Mouse (Mus musculus) heart, embryonic 11.5 days (tissue): Measurements from ENCODE around the gene Txndc16. TPM values are rescaled to one million over a fixed set of nuclear protein-coding genes. Genes with fewer than 3 reads are reported as not detected.

ENCODE experiments used
- ATAC-seq: fragments of 200-750 bp; cut with Nextera tagmentation; replicated peaks from 2 replicates; pipeline ENCODE4 v1.8.0; 2017; ENCODE audit warnings: moderate library complexity; ENCODE audit not compliant: insufficient number of reproducible peaks, low FRiP score, low TSS enrichment
- H3K27ac ChIP-seq: fragments of 300-500 bp; sonication (generic); 2 replicates; pipeline ENCODE4 v1.5.1; 2014; ENCODE audit warnings: mild to moderate bottlenecking, low read depth, low read length
- H3K27me3 ChIP-seq: fragments of 300-500 bp; sonication (generic); 2 replicates; pipeline ENCODE4 v1.6.1; 2014; ENCODE audit warnings: mild to moderate bottlenecking, low read length, mixed read lengths; ENCODE audit not compliant: control insufficient read depth, insufficient read depth
- H3K36me3 ChIP-seq: fragments of 300-500 bp; sonication (generic); 2 replicates; pipeline ENCODE4 v1.6.1; 2014; ENCODE audit warnings: mild to moderate bottlenecking, low read length, moderate library complexity, mixed read lengths; ENCODE audit not compliant: control insufficient read depth, insufficient read depth
- H3K4me1 ChIP-seq: fragments of 300-500 bp; sonication (generic); 2 replicates; pipeline ENCODE4 v1.6.1; 2014; ENCODE audit warnings: low read length; ENCODE audit not compliant: control insufficient read depth, insufficient read depth
- H3K4me2 ChIP-seq: fragments of 300-500 bp; sonication (generic); 2 replicates; pipeline ENCODE4 v1.6.1; 2014; ENCODE audit warnings: mild to moderate bottlenecking, moderate library complexity
- H3K4me3 ChIP-seq: fragments of 300-500 bp; sonication (generic); 2 replicates; pipeline ENCODE4 v1.5.1; 2014; ENCODE audit warnings: low read depth, low read length
- H3K9ac ChIP-seq: fragments of 300-500 bp; sonication (generic); 2 replicates; pipeline ENCODE4 v1.6.1; 2014; ENCODE audit warnings: mild to moderate bottlenecking, low read depth, low read length, moderate library complexity
- H3K9me3 ChIP-seq: fragments of 300-500 bp; sonication (generic); replicated peaks from 2 replicates; pipeline ENCODE4 v1.6.1; 2016; ENCODE audit warnings: low read length; ENCODE audit not compliant: control insufficient read depth
- WGBS: fragments of 180-500 bp; shearing (Covaris S2); extraction: QIAGEN DNeasy Blood & Tissue Kit; methylation state at CpG from one replicate; pipeline ENCODE4 v1.1.7; 2014; ENCODE audit not compliant: insufficient replicate concordance; 5-methylcytosine and 5-hydroxymethylcytosine counted together
- polyA plus RNA-seq: library from polyadenylated mRNA; unstranded; fragments of >200 nt; fragmentation: Nextera tagmentation; extraction: Ambion mirVana; gene quantifications from 2 replicates; pipeline ENCODE4 v1.2.1, GENCODE M21; 2014

The Txndc16 gene
- polyA plus RNA-seq, 1 experiment from 2014 or later = 13.2 TPM

- no peak for ATAC-seq
- Histone ChIP-seq H3K4me2 (no peak overlapping the region), H3K27me3 (no peaks in the 10 kb centered on the region), H3K4me3 (no peak overlapping the region), H3K27ac (no peak overlapping the region), H3K4me1 (no peaks in the 10 kb centered on the region), H3K9me3 (no peaks in the 10 kb centered on the region), H3K36me3 (no peaks in the 10 kb centered on the region), H3K9ac (no peak overlapping the region)
- WGBS = 82% methylated on average over 4 of the region's 4 CpGs
Measured at GRCm38 (mm10) chr14:45217693-45218092, 2.4 kb downstream of the Txndc16 start.

GRCm38 (mm10) chr14:45216711-45217340, 3.3 kb downstream of the Txndc16 start:
- Histone ChIP-seq H3K27ac (no peak overlapping the region), H3K36me3 (no peaks in the 10 kb centered on the region), H3K4me3 (no peak overlapping the region), H3K27me3 (no peaks in the 10 kb centered on the region), H3K4me1 (no peaks in the 10 kb centered on the region), H3K9ac (no peak overlapping the region), H3K4me2 (no peak overlapping the region), H3K9me3 (no peaks in the 10 kb centered on the region)
- no peak for ATAC-seq
- WGBS = 89% methylated on average over 9 of the region's 9 CpGs

- Histone ChIP-seq H3K4me3 (no peak overlapping the region), H3K27ac (no peak overlapping the region), H3K27me3 (no peaks in the 10 kb centered on the region), H3K9me3 (no peaks in the 10 kb centered on the region), H3K9ac (no peak overlapping the region), H3K4me1 (no peaks in the 10 kb centered on the region), H3K4me2 (no peak overlapping the region), H3K36me3 (no peaks in the 10 kb centered on the region)
- ATAC-seq = no peak
- 83% methylated on average over 1 of the region's 1 CpGs for WGBS
Measured at GRCm38 (mm10) chr14:45211431-45211830, 8.7 kb downstream of the Txndc16 start.

- H3K4me1 ChIP-seq = no peaks in the 10 kb centered on the region
- no peaks in the 10 kb centered on the region for H3K9me3 ChIP-seq
- no peak overlapping the region for H3K27ac ChIP-seq
- H3K9ac ChIP-seq = no peak overlapping the region
- WGBS = 69% methylated on average over 4 of the region's 4 CpGs
- H3K4me3 ChIP-seq = no peak overlapping the region
- H3K4me2 ChIP-seq = no peak overlapping the region
- no peaks in the 10 kb centered on the region for H3K36me3 ChIP-seq
- no peak for ATAC-seq
- no peaks in the 10 kb centered on the region for H3K27me3 ChIP-seq
Measured at GRCm38 (mm10) chr14:45210683-45211082, 9.4 kb downstream of the Txndc16 start.

GRCm38 (mm10) chr14:45200607-45201006, 19.5 kb downstream of the Txndc16 start:
- no peaks in the 10 kb centered on the region for H3K36me3 ChIP-seq
- ATAC-seq = no peak
- no peaks in the 10 kb centered on the region for H3K27me3 ChIP-seq
- no peaks in the 10 kb centered on the region for H3K4me1 ChIP-seq
- no peaks in the 10 kb centered on the region for H3K9me3 ChIP-seq
- H3K4me2 ChIP-seq = no peak overlapping the region
- H3K27ac ChIP-seq = no peak overlapping the region
- H3K4me3 ChIP-seq = no peak overlapping the region
- H3K9ac ChIP-seq = no peak overlapping the region

- Histone ChIP-seq H3K4me1 (no peaks in the 10 kb centered on the region), H3K9ac (no peak overlapping the region), H3K4me2 (no peak overlapping the region), H3K36me3 (no peaks in the 10 kb centered on the region), H3K4me3 (no peak overlapping the region), H3K27ac (no peak overlapping the region), H3K9me3 (peaks cover 2% of the 10 kb centered on the region; the same call in 1 of the 2 replicates), H3K27me3 (no peaks in the 10 kb centered on the region)
- ATAC-seq = no peak
- 77% methylated on average over 2 of the region's 2 CpGs for WGBS
Measured at GRCm38 (mm10) chr14:45190999-45191398, 29.1 kb downstream of the Txndc16 start.

GRCm38 (mm10) chr14:45181611-45182010, 38.5 kb downstream of the Txndc16 start:
- H3K36me3 ChIP-seq = no peaks in the 10 kb centered on the region
- no peaks in the 10 kb centered on the region for H3K27me3 ChIP-seq
- no peak overlapping the region for H3K4me2 ChIP-seq
- H3K9ac ChIP-seq = no peak overlapping the region
- no peak overlapping the region for H3K4me3 ChIP-seq
- no peaks in the 10 kb centered on the region for H3K9me3 ChIP-seq
- no peak overlapping the region for H3K27ac ChIP-seq
- 72% methylated on average over 4 of the region's 4 CpGs for WGBS
- ATAC-seq = no peak
- no peaks in the 10 kb centered on the region for H3K4me1 ChIP-seq

- WGBS = 82% methylated on average over 2 of the region's 2 CpGs
- peaks cover 4% of the 10 kb centered on the region; the same call in 1 of the 2 replicates for H3K4me1 ChIP-seq
- no peak overlapping the region for H3K4me2 ChIP-seq
- no peaks in the 10 kb centered on the region for H3K36me3 ChIP-seq
- no peaks in the 10 kb centered on the region for H3K27me3 ChIP-seq
- no peak for ATAC-seq
- H3K27ac ChIP-seq = no peak overlapping the region
- no peaks in the 10 kb centered on the region for H3K9me3 ChIP-seq
- H3K4me3 ChIP-seq = no peak overlapping the region
- no peak overlapping the region for H3K9ac ChIP-seq
Measured at GRCm38 (mm10) chr14:45179606-45180005, 40.5 kb downstream of the Txndc16 start.

GRCm38 (mm10) chr14:45179186-45179585, 40.9 kb downstream of the Txndc16 start:
- Histone ChIP-seq H3K9ac (no peak overlapping the region), H3K4me3 (no peak overlapping the region), H3K4me1 (peaks cover 6% of the 10 kb centered on the region; the same call in 1 of the 2 replicates), H3K36me3 (no peaks in the 10 kb centered on the region), H3K9me3 (no peaks in the 10 kb centered on the region), H3K27me3 (no peaks in the 10 kb centered on the region), H3K27ac (no peak overlapping the region), H3K4me2 (no peak overlapping the region)
- 74% methylated on average over 2 of the region's 2 CpGs for WGBS
- no peak for ATAC-seq
